Mouse (Mus musculus) hindbrain, embryonic 11.5 days (tissue): ENCODE data around the gene Zc3hav1l. TPM values are rescaled to one million over a fixed set of nuclear protein-coding genes. Genes with fewer than 3 reads are reported as not detected.
A peak's percentile ranks its signal among the peaks of the same experiment; 100 is the strongest.

Experiments used
- ATAC-seq: fragments of 200-750 bp; cut with Nextera tagmentation; 2 replicates; pipeline ENCODE4 v1.8.0; 2017; ENCODE audit warnings: mild to moderate bottlenecking, moderate TSS enrichment, moderate library complexity; ENCODE audit not compliant: low FRiP score
- DNase-seq: peaks from one replicate; pipeline ENCODE4 v3.0.0-alpha.2; 2015; ENCODE audit warnings: low spot score
- H3K27ac ChIP-seq: fragments of 300-500 bp; sonication (generic); 2 replicates; pipeline ENCODE4 v1.5.1; 2014; ENCODE audit warnings: mild to moderate bottlenecking, low read depth, low read length
- H3K27me3 ChIP-seq: fragments of 300-500 bp; sonication (generic); 2 replicates; pipeline ENCODE4 v1.6.1; 2014; ENCODE audit warnings: mild to moderate bottlenecking, low read length, moderate library complexity, mixed read lengths; ENCODE audit not compliant: control insufficient read depth, insufficient read depth
- H3K36me3 ChIP-seq: fragments of 300-500 bp; sonication (generic); 2 replicates; pipeline ENCODE4 v1.6.1; 2014; ENCODE audit warnings: mild to moderate bottlenecking, low read length, moderate library complexity, mixed read lengths; ENCODE audit not compliant: control insufficient read depth, insufficient read depth
- H3K4me1 ChIP-seq: fragments of 300-500 bp; sonication (generic); replicated peaks from 2 replicates; pipeline ENCODE4 v1.6.1; 2014; ENCODE audit warnings: low read length, mixed read lengths; ENCODE audit not compliant: control insufficient read depth, insufficient read depth
- H3K4me2 ChIP-seq: fragments of 300-500 bp; sonication (generic); replicated peaks from 2 replicates; pipeline ENCODE4 v1.6.1; 2014; ENCODE audit warnings: mild to moderate bottlenecking, low read depth, low read length
- H3K4me3 ChIP-seq: fragments of 300-500 bp; sonication (generic); 2 replicates; pipeline ENCODE4 v1.5.1; 2014; ENCODE audit warnings: low read depth, low read length
- H3K9ac ChIP-seq: fragments of 300-500 bp; sonication (generic); 2 replicates; pipeline ENCODE4 v1.6.1; 2014; ENCODE audit warnings: low read depth, low read length
- H3K9me3 ChIP-seq: fragments of 300-500 bp; sonication (generic); 2 replicates; pipeline ENCODE4 v1.6.1; 2016; ENCODE audit warnings: low read length; ENCODE audit not compliant: control insufficient read depth
- WGBS: fragments of 180-500 bp; shearing (Covaris S2); extraction: QIAGEN DNeasy Blood & Tissue Kit; methylation state at CpG from one replicate; pipeline ENCODE4 v1.1.7; 2014; 5-methylcytosine and 5-hydroxymethylcytosine counted together
- polyA plus RNA-seq: library from polyadenylated mRNA; unstranded; fragments of >200 nt; fragmentation: Nextera tagmentation; extraction: Ambion mirVana; gene quantifications from 2 replicates; pipeline ENCODE4 v1.2.1, GENCODE M21; 2014

The Zc3hav1l gene
- polyA plus RNA-seq, 1 experiment from 2014 or later = 14.9 TPM

- ATAC-seq (no peak), DNase-seq (no peak)
- H3K27me3 ChIP-seq = no peaks in the 10 kb centered on the region
- H3K4me1 ChIP-seq = no peaks in the 10 kb centered on the region; the same call in 1 of the 2 replicates
- no peaks in the 10 kb centered on the region for H3K36me3 ChIP-seq
- no peak overlapping the region for H3K27ac ChIP-seq
- H3K9me3 ChIP-seq = no peaks in the 10 kb centered on the region
- no peak overlapping the region for H3K4me3 ChIP-seq
- H3K9ac ChIP-seq = no peak overlapping the region
- no peak overlapping the region for H3K4me2 ChIP-seq
- 94% methylated on average over 4 of the region's 4 CpGs for WGBS
Measured at GRCm38 (mm10) chr6:38256793-38257192, 42.3 kb downstream of the Zc3hav1l start.

DNA sequence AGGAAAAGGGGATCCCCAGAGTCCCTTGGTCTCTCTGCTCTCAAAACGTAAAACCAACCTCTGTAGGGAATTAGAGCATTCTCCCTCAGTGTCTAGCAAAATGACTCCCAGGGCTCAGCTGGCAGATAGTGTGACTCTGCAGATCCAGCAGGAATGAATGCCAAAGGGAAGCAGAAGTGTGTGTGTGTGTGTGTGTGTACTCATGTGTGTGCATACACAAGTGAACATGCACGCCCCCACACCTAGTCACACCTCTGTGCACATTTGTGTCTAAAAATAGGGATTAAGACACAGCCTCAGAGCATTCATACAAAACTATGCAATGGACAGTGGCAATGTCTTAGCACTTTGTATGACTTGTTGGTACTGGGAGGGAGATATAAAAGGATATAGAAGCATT lies 43.3 kb downstream of the Zc3hav1l start:
- Histone ChIP-seq H3K27ac (no peak overlapping the region), H3K4me3 (no peak overlapping the region), H3K36me3 (no peaks in the 10 kb centered on the region), H3K27me3 (no peaks in the 10 kb centered on the region), H3K9ac (no peak overlapping the region), H3K4me2 (no peak overlapping the region), H3K9me3 (no peaks in the 10 kb centered on the region), H3K4me1 (peaks cover 2% of the 10 kb centered on the region)
- 76% methylated on average over 2 of the region's 2 CpGs for WGBS
- no peak for ATAC-seq
- no peak for DNase-seq

GRCm38 (mm10) chr6:38253736-38254641 lies 45.1 kb downstream of the Zc3hav1l start, which contains the start of gene D630045J12Rik:
Gene D630045J12Rik (minus strand): TSS chr6:38254009.
- Histone ChIP-seq H3K9ac (peak within 1 kb of the TSS; percentile 98), H3K27ac (peak within 1 kb of the TSS; percentile 93), H3K9me3 (no peaks in the 10 kb centered on the region), H3K4me3 (peak within 1 kb of the TSS; percentile 90), H3K27me3 (no peaks in the 10 kb centered on the region), H3K36me3 (no peaks in the 10 kb centered on the region), H3K4me1 (peaks cover 2% of the 10 kb centered on the region), H3K4me2 (peak within 1 kb of the TSS; percentile 54)
- under 1% methylated on average over 61 of the region's 118 CpGs for WGBS
- peak; percentile 94 for ATAC-seq
- DNase-seq = peak; percentile 87

- WGBS = 7% methylated on average over 19 of the region's 19 CpGs
- peak; percentile 38; the same call in 1 of the 2 replicates for ATAC-seq
Measured at GRCm38 (mm10) chr6:38252766-38253735, 46.0 kb downstream of the Zc3hav1l start.

GRCm38 (mm10) chr6:38252139-38252538 lies 46.9 kb downstream of the Zc3hav1l start:
- H3K4me2 ChIP-seq = peak overlapping the region; percentile 54
- peak overlapping the region; percentile 90 for H3K4me3 ChIP-seq
- no peak for ATAC-seq
- H3K9ac ChIP-seq = peak overlapping the region; percentile 98
- H3K27me3 ChIP-seq = no peaks in the 10 kb centered on the region
- no peak for DNase-seq
- H3K4me1 ChIP-seq = peaks cover 4% of the 10 kb centered on the region
- H3K36me3 ChIP-seq = no peaks in the 10 kb centered on the region
- H3K9me3 ChIP-seq = no peaks in the 10 kb centered on the region
- no peak overlapping the region for H3K27ac ChIP-seq
- 69% methylated on average over 10 of the region's 10 CpGs for WGBS

More at GRCm38 (mm10) chr6:38252766-38253735, 46.0 kb downstream of the Zc3hav1l start:
- Histone ChIP-seq H3K9ac (peak overlapping the region; percentile 98), H3K4me2 (peak overlapping the region; percentile 54), H3K9me3 (no peaks in the 10 kb centered on the region), H3K4me1 (peaks cover 4% of the 10 kb centered on the region), H3K27ac (peak overlapping the region; percentile 93), H3K4me3 (peak overlapping the region; percentile 90), H3K36me3 (no peaks in the 10 kb centered on the region), H3K27me3 (no peaks in the 10 kb centered on the region)
- peak; percentile 65 for DNase-seq

- Histone ChIP-seq H3K4me3 (no peak overlapping the region), H3K27ac (no peak overlapping the region)
Measured at GRCm38 (mm10) chr6:38251464-38251863, 47.6 kb downstream of the Zc3hav1l start.

GRCm38 (mm10) chr6:38247362-38247761 lies 51.7 kb downstream of the Zc3hav1l start:
- peaks cover 4% of the 10 kb centered on the region; the same call in 1 of the 2 replicates for H3K4me1 ChIP-seq
- no peak overlapping the region for H3K27ac ChIP-seq
- 85% methylated on average over 4 of the region's 4 CpGs for WGBS
- ATAC-seq (no peak), DNase-seq (no peak)
- no peak overlapping the region for H3K4me2 ChIP-seq
- no peaks in the 10 kb centered on the region for H3K36me3 ChIP-seq
- H3K9ac ChIP-seq = no peak overlapping the region
- H3K27me3 ChIP-seq = no peaks in the 10 kb centered on the region
- H3K4me3 ChIP-seq = no peak overlapping the region
- H3K9me3 ChIP-seq = no peaks in the 10 kb centered on the region

More at GRCm38 (mm10) chr6:38251464-38251863, 47.6 kb downstream of the Zc3hav1l start:
- H3K4me2 ChIP-seq = no peak overlapping the region
- H3K9ac ChIP-seq = no peak overlapping the region
- WGBS = 65% methylated on average over 4 of the region's 4 CpGs
- ATAC-seq = no peak
- H3K36me3 ChIP-seq = no peaks in the 10 kb centered on the region
- no peak for DNase-seq
- H3K4me1 ChIP-seq = peaks cover 4% of the 10 kb centered on the region
- no peaks in the 10 kb centered on the region for H3K27me3 ChIP-seq
- H3K9me3 ChIP-seq = no peaks in the 10 kb centered on the region

- WGBS = 83% methylated on average over 3 of the region's 3 CpGs
- DNase-seq = no peak
- H3K9ac ChIP-seq = no peak overlapping the region
- no peak overlapping the region for H3K4me2 ChIP-seq
- no peak overlapping the region for H3K4me3 ChIP-seq
- H3K27me3 ChIP-seq = no peaks in the 10 kb centered on the region
- no peaks in the 10 kb centered on the region for H3K9me3 ChIP-seq
- no peaks in the 10 kb centered on the region for H3K36me3 ChIP-seq
- no peak for ATAC-seq
- 0 out of 2 replicates have a peak, but pooled peaks cover 2% of the 10 kb centered on the region for H3K4me1 ChIP-seq
- no peak overlapping the region for H3K27ac ChIP-seq
Measured at GRCm38 (mm10) chr6:38244806-38245205, 54.3 kb downstream of the Zc3hav1l start.
